Mouse (Mus musculus): ENCODE data around the gene Comp. TPM values are rescaled to one million over a fixed set of nuclear protein-coding genes. Genes with fewer than 3 reads are reported as not detected.

Gene Comp
- total and polyA plus RNA-seq, 3 experiments = 5.1 to 11.5 (median 5.4) TPM

GRCm38 (mm10) chr8:70380069-70380468 lies 6.7 kb downstream of the Comp start:
- intact Hi-C loops (cut with DNase I) = loop anchor here (5.0 to 10.0 kb wide), 2 partner anchors 57 to 205 kb away; partner anchors contain the start of gene Crtc1
- no peaks in the 10 kb centered on the region for H3K4me1 ChIP-seq (ENCODE audit: control insufficient read depth, insufficient read depth, low read length)
- DNase-seq = no peak
- H3K36me3 ChIP-seq (ENCODE audit: control insufficient read depth, insufficient read depth, low read length) = no peaks in the 10 kb centered on the region
- no peak overlapping the region for H3K27ac ChIP-seq
- TF ChIP-seq POLR2A (IDR thresholded peaks at IDR 0.05; ENCODE audit: insufficient read depth, low read depth, low read length) = no peak
- peaks cover 9% of the 10 kb centered on the region; the same call in 1 of the 2 replicates for H3K27me3 ChIP-seq (ENCODE audit: control insufficient read depth, insufficient read depth, low read length)
- H3K4me3 ChIP-seq = no peak overlapping the region
- 77% methylated on average over 12 of the region's 12 CpGs for WGBS
- no peak overlapping the region for H3K9ac ChIP-seq (ENCODE audit: low read depth, low read length)
- no peaks in the 10 kb centered on the region for H3K79me2 ChIP-seq (replicated peaks; ENCODE audit: control insufficient read depth, insufficient read depth, low read length)

- H3K27me3 ChIP-seq (ENCODE audit: control insufficient read depth, insufficient read depth, low read length) = no peaks in the 10 kb centered on the region
- no peaks in the 10 kb centered on the region for H3K36me3 ChIP-seq (ENCODE audit: control insufficient read depth, insufficient read depth, low read length)
- WGBS = 18% methylated on average over 3 of the region's 3 CpGs
- intact Hi-C loops (cut with DNase I) = loop anchor here (1.0 to 10.0 kb wide), 3 partner anchors 54 to 202 kb away; partner anchors contain the start of gene Crtc1
- DNase-seq = peak; percentile 75 to 78
- H3K9ac ChIP-seq (ENCODE audit: low read depth, low read length) = no peak overlapping the region
- H3K79me2 ChIP-seq (replicated peaks; ENCODE audit: control insufficient read depth, insufficient read depth, low read length) = no peaks in the 10 kb centered on the region
- H3K27ac ChIP-seq = no peak overlapping the region
- TF ChIP-seq EP300 (IDR thresholded peaks at IDR 0.05; ENCODE audit: insufficient read depth, low read depth, low read length) (peak; percentile 83), POLR2A (IDR thresholded peaks at IDR 0.05; ENCODE audit: insufficient read depth, low read depth, low read length) (no peak)
- H3K4me1 ChIP-seq (ENCODE audit: control insufficient read depth, insufficient read depth, low read length) = no peaks in the 10 kb centered on the region
- H3K4me3 ChIP-seq = no peak overlapping the region
Observed at GRCm38 (mm10) chr8:70383287-70383686, 9.9 kb downstream of the Comp start.

GRCm38 (mm10) chr8:70389678-70390077 lies 16.3 kb downstream of the Comp start:
- Histone ChIP-seq H3K4me3 (no peak overlapping the region), H3K9ac (ENCODE audit: low read depth, low read length) (no peak overlapping the region), H3K27me3 (ENCODE audit: control insufficient read depth, insufficient read depth, low read length) (no peaks in the 10 kb centered on the region), H3K79me2 (replicated peaks; ENCODE audit: control insufficient read depth, insufficient read depth, low read length) (no peaks in the 10 kb centered on the region), H3K36me3 (ENCODE audit: control insufficient read depth, insufficient read depth, low read length) (no peaks in the 10 kb centered on the region), H3K27ac (no peak overlapping the region), H3K4me1 (ENCODE audit: control insufficient read depth, insufficient read depth, low read length) (no peaks in the 10 kb centered on the region)
- 72% methylated on average over 2 of the region's 2 CpGs for WGBS
- TF ChIP-seq POLR2A (IDR thresholded peaks at IDR 0.05; ENCODE audit: insufficient read depth, low read depth, low read length) = no peak
- TF ChIP-seq CTCF (IDR thresholded peaks at IDR 0.05) = no peak
- TF ChIP-seq EP300 (IDR thresholded peaks at IDR 0.05; ENCODE audit: insufficient read depth, low read depth, low read length) = no peak
- intact Hi-C loops (cut with DNase I) = loop anchor here (10.0 kb wide), 1 partner anchor 195 kb away; no protein-coding TSS in a partner anchor
- DNase-seq = no peak

GRCm38 (mm10) chr8:70393087-70393486 lies 19.7 kb downstream of the Comp start:
- no peaks in the 10 kb centered on the region for H3K79me2 ChIP-seq (replicated peaks; ENCODE audit: control insufficient read depth, insufficient read depth, low read length)
- H3K9ac ChIP-seq (ENCODE audit: low read depth, low read length) = no peak overlapping the region
- TF ChIP-seq POLR2A (IDR thresholded peaks at IDR 0.05; ENCODE audit: insufficient read depth, low read depth, low read length) = no peak
- no peak for TF ChIP-seq CTCF (IDR thresholded peaks at IDR 0.05)
- TF ChIP-seq EP300 (IDR thresholded peaks at IDR 0.05; ENCODE audit: insufficient read depth, low read depth, low read length) = no peak
- intact Hi-C loops (cut with DNase I) = no loop called here
- no peak overlapping the region for H3K4me3 ChIP-seq
- H3K4me1 ChIP-seq (ENCODE audit: control insufficient read depth, insufficient read depth, low read length) = no peaks in the 10 kb centered on the region
- WGBS = 94% methylated on average over 5 of the region's 5 CpGs
- H3K27ac ChIP-seq = no peak overlapping the region
- no peak for DNase-seq
- no peaks in the 10 kb centered on the region for H3K27me3 ChIP-seq (ENCODE audit: control insufficient read depth, insufficient read depth, low read length)
- no peaks in the 10 kb centered on the region for H3K36me3 ChIP-seq (ENCODE audit: control insufficient read depth, insufficient read depth, low read length)

- no peak overlapping the region for H3K9ac ChIP-seq (ENCODE audit: low read depth, low read length)
- H3K27me3 ChIP-seq (ENCODE audit: control insufficient read depth, insufficient read depth, low read length) = no peaks in the 10 kb centered on the region
- no peaks in the 10 kb centered on the region for H3K79me2 ChIP-seq (replicated peaks; ENCODE audit: control insufficient read depth, insufficient read depth, low read length)
- H3K36me3 ChIP-seq (ENCODE audit: control insufficient read depth, insufficient read depth, low read length) = no peaks in the 10 kb centered on the region
- H3K27ac ChIP-seq = no peak overlapping the region
- WGBS = 88% methylated on average over 8 of the region's 8 CpGs
- DNase-seq = no peak
- H3K4me1 ChIP-seq (ENCODE audit: control insufficient read depth, insufficient read depth, low read length) = no peaks in the 10 kb centered on the region
- intact Hi-C loops (cut with DNase I) = no loop called here
- no peak for TF ChIP-seq EP300 (IDR thresholded peaks at IDR 0.05; ENCODE audit: insufficient read depth, low read depth, low read length)
- TF ChIP-seq CTCF (IDR thresholded peaks at IDR 0.05) = no peak
- no peak for TF ChIP-seq POLR2A (IDR thresholded peaks at IDR 0.05; ENCODE audit: insufficient read depth, low read depth, low read length)
- H3K4me3 ChIP-seq = no peak overlapping the region
Observed at GRCm38 (mm10) chr8:70394269-70394998, 21.1 kb downstream of the Comp start.

GRCm38 (mm10) chr8:70395649-70396048 lies 22.3 kb downstream of the Comp start:
- no peak for TF ChIP-seq CTCF (IDR thresholded peaks at IDR 0.05)
- TF ChIP-seq EP300 (IDR thresholded peaks at IDR 0.05; ENCODE audit: insufficient read depth, low read depth, low read length) = peak; percentile 40; the same call in 1 of the 2 replicates
- DNase-seq = peak; percentile 61 to 74
- WGBS = 58% methylated on average over 5 of the region's 5 CpGs
- H3K4me1 ChIP-seq (ENCODE audit: control insufficient read depth, insufficient read depth, low read length) = no peaks in the 10 kb centered on the region
- H3K4me3 ChIP-seq = no peak overlapping the region
- H3K79me2 ChIP-seq (replicated peaks; ENCODE audit: control insufficient read depth, insufficient read depth, low read length) = no peaks in the 10 kb centered on the region
- no peaks in the 10 kb centered on the region for H3K36me3 ChIP-seq (ENCODE audit: control insufficient read depth, insufficient read depth, low read length)
- no peaks in the 10 kb centered on the region for H3K27me3 ChIP-seq (ENCODE audit: control insufficient read depth, insufficient read depth, low read length)
- H3K9ac ChIP-seq (ENCODE audit: low read depth, low read length) = no peak overlapping the region
- intact Hi-C loops (cut with DNase I) = no loop called here
- no peak overlapping the region for H3K27ac ChIP-seq
